Mouse (Mus musculus) heart, adult 2 months (tissue): Measurements from ENCODE around the gene Pnpla6.

Experiments used
- CTCF ChIP-seq: fragments of 200-600 bp; IDR thresholded peaks from 2 replicates; pipeline ENCODE4 v1.8.1; 2022; ENCODE audit warnings: antibody characterized with exemption, mild to moderate bottlenecking, moderate library complexity
- EP300 ChIP-seq: fragments of 200-500 bp; IDR thresholded peaks from 2 replicates; pipeline ENCODE4 v1.6.1; 2011; ENCODE audit warnings: low read depth, low read length, control low read depth; ENCODE audit not compliant: insufficient read depth

GRCm38 (mm10) chr8:3530816-3531215 lies 15.6 kb downstream of the Pnpla6 start:
- TF ChIP-seq CTCF (no peak), EP300 (no peak)
